Mouse (Mus musculus) hindbrain, embryonic 14.5 days (tissue): ENCODE results near the gene Crcp. TPM values are rescaled to one million over a fixed set of nuclear protein-coding genes. Genes with fewer than 3 reads are reported as not detected.

ENCODE experiments used
- ATAC-seq: fragments of 200-750 bp; cut with Nextera tagmentation; 2 replicates; pipeline ENCODE4 v1.8.0; 2017; ENCODE audit warnings: moderate number of reproducible peaks, mild to moderate bottlenecking, moderate TSS enrichment, moderate library complexity; ENCODE audit not compliant: low FRiP score
- DNase-seq: peaks from one replicate; pipeline ENCODE4 v3.0.0-alpha.2; 2015; ENCODE audit warnings: low spot score
- H3K27ac ChIP-seq: fragments of 300-500 bp; sonication (generic); 2 replicates; pipeline ENCODE4 v1.5.1; 2014; ENCODE audit warnings: mild to moderate bottlenecking, moderate library complexity
- H3K27me3 ChIP-seq: fragments of 300-500 bp; sonication (generic); 2 replicates; pipeline ENCODE4 v1.6.1; 2014; ENCODE audit warnings: mild to moderate bottlenecking, low read length, mixed read lengths; ENCODE audit not compliant: control insufficient read depth, insufficient read depth
- H3K36me3 ChIP-seq: fragments of 300-500 bp; sonication (generic); replicated peaks from 2 replicates; pipeline ENCODE4 v1.6.1; 2014; ENCODE audit not compliant: control insufficient read depth, insufficient read depth
- H3K4me1 ChIP-seq: fragments of 300-500 bp; sonication (generic); replicated peaks from 2 replicates; pipeline ENCODE4 v1.6.1; 2014; ENCODE audit warnings: antibody characterized with exemption, low read length, mixed read lengths; ENCODE audit not compliant: control insufficient read depth, insufficient read depth
- H3K4me2 ChIP-seq: fragments of 300-500 bp; sonication (generic); replicated peaks from 2 replicates; pipeline ENCODE4 v1.6.1; 2014; ENCODE audit warnings: mild to moderate bottlenecking, moderate library complexity
- H3K4me3 ChIP-seq: fragments of 300-500 bp; sonication (generic); replicated peaks from 2 replicates; pipeline ENCODE4 v1.5.1; 2014; ENCODE audit warnings: mild to moderate bottlenecking, low read length
- H3K9ac ChIP-seq: fragments of 300-500 bp; sonication (generic); 2 replicates; pipeline ENCODE4 v1.6.1; 2014
- H3K9me3 ChIP-seq: fragments of 300-500 bp; sonication (generic); 2 replicates; pipeline ENCODE4 v1.6.1; 2016; ENCODE audit warnings: low read length; ENCODE audit not compliant: control insufficient read depth
- WGBS: fragments of 180-500 bp; shearing (Covaris S2); extraction: QIAGEN DNeasy Blood & Tissue Kit; methylation state at CpG from one replicate; pipeline ENCODE4 v1.1.7; 2014; 5-methylcytosine and 5-hydroxymethylcytosine counted together
- polyA plus RNA-seq: library from polyadenylated mRNA; unstranded; fragments of >200 nt; fragmentation: Nextera tagmentation; extraction: Ambion mirVana; gene quantifications from 2 replicates; pipeline ENCODE4 v1.2.1, GENCODE M21; 2014

Gene Crcp
- polyA plus RNA-seq, 1 experiment from 2014 or later: 49.2 TPM

DNA sequence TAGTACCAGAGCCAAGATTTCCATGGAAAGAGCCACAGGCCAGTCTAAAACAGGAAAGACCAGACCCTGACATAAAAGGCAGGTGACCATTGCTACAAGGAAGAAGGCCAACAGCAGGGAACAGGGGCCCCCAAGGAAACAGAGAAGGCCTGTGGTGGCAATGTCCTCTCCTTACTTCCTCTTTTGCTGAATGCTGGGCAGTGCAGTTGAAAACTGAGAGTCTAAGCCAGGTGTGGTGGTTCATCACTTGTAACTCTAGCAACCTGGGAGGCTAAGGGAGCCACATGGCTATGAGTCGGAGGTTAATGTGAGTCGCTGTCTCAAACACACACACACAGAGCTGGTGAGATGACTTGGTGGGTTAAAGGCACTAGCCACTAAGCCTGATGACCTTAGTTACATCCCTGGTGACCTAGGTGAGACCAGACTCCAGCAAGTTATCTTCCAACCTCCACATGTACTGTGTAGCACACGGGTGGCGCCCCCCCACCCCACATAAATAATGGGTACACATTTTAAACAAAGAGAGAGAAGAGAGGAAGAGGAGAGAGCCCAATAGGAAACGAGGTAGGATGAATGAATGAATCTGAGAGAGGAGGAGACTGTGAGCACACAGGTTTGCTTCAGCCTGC, 27.6 kb upstream of the Crcp start:
- peak overlapping the region; percentile 71 for H3K4me2 ChIP-seq
- peaks cover 9% of the 10 kb centered on the region; the same call in 1 of the 2 replicates for H3K4me1 ChIP-seq
- DNase-seq: no peak
- no peak for ATAC-seq
- H3K36me3 ChIP-seq: no peaks in the 10 kb centered on the region; the same call in 1 of the 2 replicates
- no peak overlapping the region; the same call in 1 of the 2 replicates for H3K9ac ChIP-seq
- WGBS: 78% methylated on average over 5 of the region's 5 CpGs
- no peak overlapping the region for H3K27ac ChIP-seq
- peaks cover 9% of the 10 kb centered on the region; the same call in 1 of the 2 replicates for H3K9me3 ChIP-seq
- H3K27me3 ChIP-seq: no peaks in the 10 kb centered on the region
- peak overlapping the region; percentile 50 for H3K4me3 ChIP-seq

DNA sequence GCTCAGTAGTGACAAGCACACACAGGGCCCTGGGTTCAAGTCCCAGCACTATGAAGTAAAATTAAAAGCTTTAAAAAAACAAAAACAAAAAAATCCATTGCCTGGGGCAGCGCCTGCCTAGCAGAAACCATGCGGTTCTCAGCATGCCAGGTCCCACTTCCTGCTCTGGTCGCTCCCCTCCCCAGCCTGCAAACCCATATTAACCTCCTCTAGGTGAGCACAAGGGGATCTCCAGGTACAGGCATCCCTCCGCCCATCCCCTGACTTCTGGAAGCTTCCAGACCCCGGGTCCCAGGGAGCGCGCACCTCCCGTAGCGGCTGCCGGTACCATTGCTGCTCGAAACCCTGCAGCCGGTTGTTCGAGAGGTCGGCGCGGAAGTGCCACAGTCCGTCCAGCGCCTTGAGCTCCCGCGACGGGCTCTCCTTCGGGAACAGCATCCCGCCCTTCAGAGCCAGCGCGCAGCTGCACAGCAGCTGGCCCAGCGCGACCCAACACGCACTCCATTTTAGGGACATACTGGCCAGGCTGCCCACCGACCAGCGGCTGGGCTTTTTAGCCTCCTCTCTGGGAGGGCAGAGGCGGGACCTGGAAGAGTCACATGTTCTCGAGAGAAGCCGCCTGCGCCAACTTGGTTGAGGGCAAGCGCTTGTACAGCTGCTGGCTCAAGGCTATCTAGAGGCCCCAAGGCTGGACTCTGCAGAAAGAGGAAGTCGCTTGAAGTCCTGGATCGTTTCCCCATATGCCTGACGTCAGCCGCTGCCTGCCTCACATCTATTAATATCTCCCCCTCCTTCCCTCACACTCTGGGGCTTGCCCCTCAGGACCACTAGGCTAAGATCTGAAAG, 26.6 kb upstream of the Crcp start, which contains the start of gene Gusb:
Gusb (minus strand) TSS at position 749 of the 846 bp plus-strand sequence.
- 1% methylated on average over 39 of the region's 39 CpGs for WGBS

DNA sequence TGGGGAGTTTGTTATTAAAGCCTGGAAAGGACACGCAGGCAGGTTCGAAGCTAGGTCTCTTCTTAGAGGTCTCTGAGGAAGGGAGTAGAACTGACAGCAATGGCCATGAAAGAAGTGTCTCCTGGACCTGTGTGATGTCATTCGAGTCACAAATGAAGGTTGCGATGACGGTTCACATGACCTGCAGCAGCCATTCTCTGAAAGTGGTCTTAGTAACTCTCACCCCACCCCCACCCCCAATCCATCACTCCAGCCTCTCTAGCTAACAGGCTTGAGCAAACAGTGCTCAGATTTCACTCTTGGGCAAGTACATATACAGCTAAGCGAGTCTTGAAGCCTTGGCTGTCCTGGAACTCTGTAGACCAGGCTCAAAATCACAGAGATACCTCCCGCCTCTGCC, 25.9 kb upstream of the Crcp start:
- peaks cover 9% of the 10 kb centered on the region; the same call in 1 of the 2 replicates for H3K4me1 ChIP-seq
- no peak for DNase-seq
- ATAC-seq: no peak
- 68% methylated on average over 7 of the region's 7 CpGs for WGBS
- H3K27me3 ChIP-seq: no peaks in the 10 kb centered on the region
- H3K36me3 ChIP-seq: no peaks in the 10 kb centered on the region
- peak overlapping the region; percentile 71 for H3K4me2 ChIP-seq
- H3K4me3 ChIP-seq: peak overlapping the region; percentile 50; the same call in 1 of the 2 replicates
- H3K9me3 ChIP-seq: peaks cover 9% of the 10 kb centered on the region; the same call in 1 of the 2 replicates
- H3K27ac ChIP-seq: no peak overlapping the region
- no peak overlapping the region; the same call in 1 of the 2 replicates for H3K9ac ChIP-seq

More for the DNA sequence above, 26.6 kb upstream of the Crcp start, which contains the start of gene Gusb:
- peak within 1 kb of the TSS; percentile 75 for H3K9ac ChIP-seq
- no peak within 1 kb of the TSS for H3K27ac ChIP-seq
- ATAC-seq (peak; percentile 81), DNase-seq (peak; percentile 70)
- H3K4me3 ChIP-seq: peak within 1 kb of the TSS; percentile 50
- H3K4me1 ChIP-seq: peaks cover 9% of the 10 kb centered on the region; the same call in 1 of the 2 replicates
- H3K36me3 ChIP-seq: no peaks in the 10 kb centered on the region; the same call in 1 of the 2 replicates
- no peaks in the 10 kb centered on the region for H3K27me3 ChIP-seq
- peaks cover 9% of the 10 kb centered on the region; the same call in 1 of the 2 replicates for H3K9me3 ChIP-seq
- peak within 1 kb of the TSS; percentile 71 for H3K4me2 ChIP-seq

DNA sequence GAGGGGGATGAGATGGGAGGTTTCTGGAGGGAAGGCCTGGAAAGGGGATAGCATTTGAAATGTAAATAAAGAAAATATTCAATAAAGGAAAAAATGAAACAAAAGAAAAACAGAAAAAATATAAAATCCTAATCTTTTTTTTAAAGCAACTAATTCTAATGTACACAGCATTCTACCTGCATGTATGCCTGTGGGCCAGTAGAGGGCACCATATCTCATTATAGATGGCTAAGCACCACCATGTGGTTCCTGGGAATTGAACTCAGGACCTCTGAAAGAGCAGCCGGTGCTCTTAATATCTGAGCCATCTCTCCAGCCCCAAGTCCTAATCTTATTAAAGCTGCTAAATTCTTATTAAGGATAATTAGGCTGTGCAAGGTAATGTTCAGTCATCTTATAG, 21.7 kb upstream of the Crcp start:
- no peak for ATAC-seq
- no peak for DNase-seq
- WGBS: 96% methylated on average over 1 of the region's 1 CpGs
- Histone ChIP-seq H3K27ac (no peak overlapping the region), H3K4me1 (0 out of 2 replicates have a peak, but pooled peaks cover under 1% of the 10 kb centered on the region), H3K4me2 (no peak overlapping the region), H3K36me3 (peaks cover 10% of the 10 kb centered on the region; the same call in 1 of the 2 replicates), H3K27me3 (no peaks in the 10 kb centered on the region), H3K9me3 (peaks cover 14% of the 10 kb centered on the region; the same call in 1 of the 2 replicates), H3K9ac (no peak overlapping the region), H3K4me3 (no peak overlapping the region)

DNA sequence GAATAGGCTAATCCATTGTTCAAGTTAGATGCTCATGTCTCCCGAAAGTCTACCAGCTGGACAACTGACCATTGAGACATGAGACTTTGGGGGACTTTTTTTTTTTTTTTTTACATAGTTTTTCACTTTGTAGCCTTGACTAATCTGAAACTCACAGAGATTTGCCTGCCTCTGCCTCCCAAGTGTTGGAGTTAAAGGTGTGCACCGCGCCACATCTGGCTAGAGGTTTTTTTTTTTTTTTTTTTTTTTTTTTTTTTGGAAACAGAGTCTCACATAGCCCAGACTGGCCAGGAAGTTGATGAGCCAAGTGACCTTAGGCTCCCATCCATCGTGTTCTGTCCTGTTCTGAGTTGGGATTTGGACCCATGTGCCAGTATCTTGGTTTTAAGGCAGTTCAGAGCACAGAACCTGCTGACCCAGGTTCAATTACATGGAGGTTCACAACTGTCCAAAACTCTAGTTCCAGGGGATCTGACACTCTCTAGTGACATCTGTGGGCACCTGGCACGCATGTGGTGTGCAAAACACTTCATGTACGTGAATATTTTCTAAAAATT, 21.0 kb upstream of the Crcp start:
- 84% methylated on average over 6 of the region's 6 CpGs for WGBS
- H3K27ac ChIP-seq: no peak overlapping the region
- peaks cover 10% of the 10 kb centered on the region; the same call in 1 of the 2 replicates for H3K36me3 ChIP-seq
- no peak for ATAC-seq
- H3K4me3 ChIP-seq: no peak overlapping the region
- DNase-seq: no peak
- no peak overlapping the region for H3K4me2 ChIP-seq
- H3K9me3 ChIP-seq: peaks cover 14% of the 10 kb centered on the region; the same call in 1 of the 2 replicates
- no peak overlapping the region for H3K9ac ChIP-seq
- H3K4me1 ChIP-seq: no peaks in the 10 kb centered on the region
- no peaks in the 10 kb centered on the region for H3K27me3 ChIP-seq

DNA sequence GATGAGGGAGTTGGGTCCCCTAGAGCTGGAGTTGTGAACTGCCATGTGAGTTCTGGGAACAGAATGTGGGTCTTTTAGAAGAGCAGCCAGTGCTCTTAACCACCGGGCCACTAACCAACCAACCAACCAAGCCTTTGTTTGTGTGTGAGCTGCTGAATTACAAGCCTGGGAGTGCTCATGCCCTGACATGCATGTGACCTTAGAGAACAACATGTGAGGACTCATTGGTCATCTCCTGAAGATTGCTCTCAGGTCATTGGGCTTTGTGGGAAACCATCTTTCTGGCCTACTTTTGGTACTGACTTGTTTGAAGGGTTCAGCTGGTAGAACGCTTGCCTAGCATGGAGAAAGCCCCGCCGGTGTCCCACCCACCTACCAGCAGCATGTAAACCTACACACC, 19.3 kb upstream of the Crcp start:
- H3K4me1 ChIP-seq: no peaks in the 10 kb centered on the region
- no peaks in the 10 kb centered on the region for H3K27me3 ChIP-seq
- no peak for ATAC-seq
- H3K4me3 ChIP-seq: no peak overlapping the region
- DNase-seq: no peak
- no peak overlapping the region for H3K4me2 ChIP-seq
- H3K9ac ChIP-seq: no peak overlapping the region
- H3K9me3 ChIP-seq: peaks cover 13% of the 10 kb centered on the region; the same call in 1 of the 2 replicates
- H3K36me3 ChIP-seq: peaks cover 10% of the 10 kb centered on the region; the same call in 1 of the 2 replicates
- WGBS: 96% methylated on average over 4 of the region's 4 CpGs
- no peak overlapping the region for H3K27ac ChIP-seq

DNA sequence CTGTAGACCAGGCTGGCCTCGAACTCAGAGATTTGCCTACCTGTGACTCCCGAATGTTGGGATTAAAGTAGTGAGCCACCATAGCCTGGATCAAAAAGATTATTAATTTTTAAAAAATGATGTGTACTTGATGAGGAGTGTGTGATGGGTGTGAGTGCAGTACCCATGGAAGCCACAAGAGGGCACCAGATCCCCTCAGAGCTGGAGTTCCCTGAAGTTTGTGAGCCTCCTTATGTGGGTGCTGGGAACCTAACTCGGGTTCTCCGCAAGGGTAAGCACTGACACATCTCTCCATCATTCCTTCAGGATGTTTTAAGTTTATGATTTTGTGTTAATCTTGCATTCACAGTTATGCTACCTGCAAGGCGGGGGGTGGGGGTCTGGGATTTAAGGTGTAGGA, 18.1 kb upstream of the Crcp start:
- 95% methylated on average over 5 of the region's 5 CpGs for WGBS
- H3K9ac ChIP-seq: no peak overlapping the region
- no peak overlapping the region for H3K4me2 ChIP-seq
- H3K36me3 ChIP-seq: peaks cover 10% of the 10 kb centered on the region; the same call in 1 of the 2 replicates
- ATAC-seq (no peak), DNase-seq (no peak)
- no peak overlapping the region for H3K4me3 ChIP-seq
- H3K27me3 ChIP-seq: no peaks in the 10 kb centered on the region
- peaks cover 6% of the 10 kb centered on the region; the same call in 1 of the 2 replicates for H3K9me3 ChIP-seq
- H3K4me1 ChIP-seq: no peaks in the 10 kb centered on the region
- no peak overlapping the region for H3K27ac ChIP-seq

DNA sequence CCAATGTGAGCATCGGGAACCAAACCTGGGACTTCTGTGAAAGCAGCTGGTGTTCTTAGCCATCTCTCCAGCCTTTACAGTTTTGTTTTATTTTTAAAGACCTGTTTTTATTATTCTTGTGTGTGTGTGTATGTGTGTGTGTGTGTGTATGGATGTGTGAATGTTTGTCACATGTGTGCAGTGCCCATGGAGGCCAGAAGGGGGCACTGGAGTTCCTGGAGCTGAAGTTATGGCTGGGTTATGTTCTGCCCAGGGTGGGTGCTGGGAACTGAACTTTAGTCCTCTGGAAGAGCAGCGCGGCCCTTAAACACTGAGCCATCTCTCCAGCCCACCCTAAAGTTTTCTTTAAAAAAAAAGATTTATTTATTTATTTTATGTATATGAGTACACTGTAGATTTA, 14.0 kb upstream of the Crcp start:
- DNase-seq: no peak
- Histone ChIP-seq H3K27ac (no peak overlapping the region), H3K27me3 (no peaks in the 10 kb centered on the region), H3K4me3 (no peak overlapping the region), H3K9me3 (peaks cover 6% of the 10 kb centered on the region; the same call in 1 of the 2 replicates), H3K4me2 (no peak overlapping the region), H3K4me1 (no peaks in the 10 kb centered on the region), H3K36me3 (peaks cover 10% of the 10 kb centered on the region; the same call in 1 of the 2 replicates), H3K9ac (no peak overlapping the region)
- ATAC-seq: no peak
- 97% methylated on average over 3 of the region's 3 CpGs for WGBS

DNA sequence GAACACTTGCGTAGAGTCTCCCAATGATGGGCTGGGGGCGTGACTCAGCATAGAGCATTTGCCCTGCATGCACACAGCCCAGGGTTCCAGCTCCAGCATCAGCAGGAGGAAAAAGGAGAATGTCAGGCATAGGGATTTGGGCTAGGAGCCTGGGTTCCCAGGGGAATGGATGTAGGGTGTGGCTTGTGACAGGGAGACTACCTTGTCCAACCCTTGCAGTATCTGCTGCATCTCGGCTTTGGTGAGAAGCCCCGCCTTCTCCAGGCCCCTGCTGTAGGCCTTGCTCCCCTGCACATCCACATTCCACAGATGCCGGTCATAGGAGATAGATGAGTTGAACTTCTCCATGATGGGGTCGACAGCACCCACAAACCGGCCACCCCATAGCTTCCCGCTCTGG, 9.6 kb upstream of the Crcp start:
- H3K27ac ChIP-seq: no peak overlapping the region
- no peaks in the 10 kb centered on the region for H3K27me3 ChIP-seq
- H3K9ac ChIP-seq: no peak overlapping the region
- DNase-seq: no peak
- H3K9me3 ChIP-seq: no peaks in the 10 kb centered on the region
- H3K4me1 ChIP-seq: peaks cover 5% of the 10 kb centered on the region; the same call in 1 of the 2 replicates
- no peak overlapping the region for H3K4me2 ChIP-seq
- no peaks in the 10 kb centered on the region for H3K36me3 ChIP-seq
- WGBS: 74% methylated on average over 8 of the region's 8 CpGs
- H3K4me3 ChIP-seq: no peak overlapping the region
- ATAC-seq: no peak
